Mouse (Mus musculus) kidney, embryonic 14.5 days (tissue): ENCODE measurements at regions not wholly inside any gene's neighbourhood (a gene's known extent, or its start where the extent isn't known, plus 50 kb on each side); places are given as distances from the start of the nearest gene placed in this dataset.

Experiments used
- ATAC-seq: fragments of 200-750 bp; cut with Nextera tagmentation; 2 replicates; pipeline ENCODE4 v1.8.0; 2017; ENCODE audit warnings: moderate number of reproducible peaks, mild to moderate bottlenecking, moderate TSS enrichment, moderate library complexity; ENCODE audit not compliant: low FRiP score, low TSS enrichment
- H3K27ac ChIP-seq: fragments of 300-500 bp; sonication (generic); 2 replicates; pipeline ENCODE4 v1.5.1; 2014; ENCODE audit warnings: low read depth, mild to moderate bottlenecking, low read length, moderate library complexity, mixed read lengths
- H3K27me3 ChIP-seq: fragments of 300-500 bp; sonication (generic); 2 replicates; pipeline ENCODE4 v1.6.1; 2014; ENCODE audit warnings: mild to moderate bottlenecking, low read length; ENCODE audit not compliant: control insufficient read depth, insufficient read depth
- H3K36me3 ChIP-seq: fragments of 300-500 bp; sonication (generic); 2 replicates; pipeline ENCODE4 v1.6.1; 2014; ENCODE audit warnings: low read length, mixed read lengths; ENCODE audit not compliant: control insufficient read depth, insufficient read depth
- H3K4me1 ChIP-seq: fragments of 300-500 bp; sonication (generic); 2 replicates; pipeline ENCODE4 v1.6.1; 2014; ENCODE audit warnings: low read length, mixed read lengths; ENCODE audit not compliant: control insufficient read depth, insufficient read depth
- H3K4me2 ChIP-seq: fragments of 300-500 bp; sonication (generic); replicated peaks from 2 replicates; pipeline ENCODE4 v1.6.1; 2014; ENCODE audit warnings: low read depth, mild to moderate bottlenecking, low read length
- H3K4me3 ChIP-seq: fragments of 300-500 bp; sonication (generic); 2 replicates; pipeline ENCODE4 v1.5.1; 2014; ENCODE audit warnings: mild to moderate bottlenecking, low read length
- H3K9ac ChIP-seq: fragments of 300-500 bp; sonication (generic); 2 replicates; pipeline ENCODE4 v1.6.1; 2014; ENCODE audit warnings: low read depth, mild to moderate bottlenecking, low read length, moderate library complexity
- H3K9me3 ChIP-seq: fragments of 300-500 bp; sonication (generic); 2 replicates; pipeline ENCODE4 v1.6.1; 2016; ENCODE audit warnings: low read length; ENCODE audit not compliant: control insufficient read depth
- WGBS: fragments of 180-500 bp; shearing (Covaris S2); extraction: QIAGEN DNeasy Blood & Tissue Kit; methylation state at CpG from one replicate; pipeline ENCODE4 v1.1.7; 2014; 5-methylcytosine and 5-hydroxymethylcytosine counted together

DNA sequence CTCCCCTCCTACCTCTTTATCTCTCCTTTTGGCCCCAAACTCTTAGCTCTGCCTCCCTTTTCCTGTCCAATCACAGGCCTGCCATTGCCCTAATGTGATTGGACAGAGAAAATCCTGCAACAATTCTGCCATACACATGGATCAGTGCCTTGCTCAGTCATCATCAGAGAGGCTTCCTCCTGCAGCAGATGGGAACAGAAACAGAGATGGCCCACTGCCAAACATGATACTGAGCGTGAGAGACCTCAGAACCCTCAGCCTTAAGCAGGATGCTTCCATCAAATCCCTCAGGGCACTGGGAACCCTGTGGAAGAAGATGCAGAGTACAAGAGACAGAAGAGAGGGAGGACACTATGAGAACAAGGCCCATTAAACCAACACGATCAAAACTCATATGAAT is 62.8 kb upstream of the Cacna2d3 start:
- H3K4me1 ChIP-seq, result no peaks in the 10 kb centered on the region
- 87% methylated on average over 2 of the region's 2 CpGs for WGBS
- H3K27me3 ChIP-seq, result no peaks in the 10 kb centered on the region
- H3K27ac ChIP-seq, result no peak overlapping the region
- no peak overlapping the region for H3K9ac ChIP-seq
- no peak overlapping the region for H3K4me2 ChIP-seq
- H3K9me3 ChIP-seq, result no peaks in the 10 kb centered on the region
- ATAC-seq, result no peak
- H3K36me3 ChIP-seq, result no peaks in the 10 kb centered on the region
- H3K4me3 ChIP-seq, result no peak overlapping the region

- no peak for ATAC-seq
These were observed 64.8 kb upstream of the Cacna2d3 start for GRCm38 (mm10) chr14:29786431-29786830.

GRCm38 (mm10) chr14:29787796-29788195 is 66.1 kb upstream of the Cacna2d3 start:
- H3K9ac ChIP-seq, result no peak overlapping the region
- H3K4me3 ChIP-seq, result no peak overlapping the region
- no peaks in the 10 kb centered on the region for H3K4me1 ChIP-seq
- H3K4me2 ChIP-seq, result no peak overlapping the region
- WGBS, result 90% methylated on average over 7 of the region's 7 CpGs
- no peaks in the 10 kb centered on the region for H3K36me3 ChIP-seq
- no peaks in the 10 kb centered on the region for H3K27me3 ChIP-seq
- ATAC-seq, result no peak
- no peak overlapping the region for H3K27ac ChIP-seq
- H3K9me3 ChIP-seq, result no peaks in the 10 kb centered on the region

More at GRCm38 (mm10) chr14:29786431-29786830, 64.8 kb upstream of the Cacna2d3 start:
- no peaks in the 10 kb centered on the region for H3K36me3 ChIP-seq
- H3K9me3 ChIP-seq, result no peaks in the 10 kb centered on the region
- H3K27ac ChIP-seq, result no peak overlapping the region
- no peaks in the 10 kb centered on the region for H3K4me1 ChIP-seq
- no peak overlapping the region for H3K9ac ChIP-seq
- no peak overlapping the region for H3K4me2 ChIP-seq
- no peak overlapping the region for H3K4me3 ChIP-seq
- WGBS, result 70% methylated on average over 3 of the region's 3 CpGs
- H3K27me3 ChIP-seq, result no peaks in the 10 kb centered on the region

DNA sequence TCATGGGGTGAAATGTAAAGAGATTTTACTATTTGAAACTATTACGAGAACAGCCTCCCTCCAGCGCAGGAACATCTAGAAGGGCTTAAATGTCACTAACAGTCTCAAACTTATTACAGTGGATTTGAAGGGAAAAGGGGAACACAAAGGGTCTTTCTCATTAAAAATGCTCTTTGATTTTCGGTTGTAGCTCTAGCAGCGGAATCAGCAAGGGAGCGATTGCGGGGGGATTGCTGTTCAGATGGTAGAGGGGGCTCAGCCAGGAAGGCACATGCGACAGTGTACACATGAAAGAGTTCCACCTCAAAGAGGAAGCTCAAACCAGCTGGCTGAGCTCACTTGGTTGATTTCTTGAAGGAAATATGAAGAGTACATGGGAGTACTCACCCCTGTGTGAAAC is 66.7 kb upstream of the Cacna2d3 start:
- Histone ChIP-seq H3K9me3 (no peaks in the 10 kb centered on the region), H3K36me3 (no peaks in the 10 kb centered on the region), H3K9ac (no peak overlapping the region), H3K4me1 (no peaks in the 10 kb centered on the region), H3K27ac (no peak overlapping the region), H3K4me3 (no peak overlapping the region), H3K4me2 (no peak overlapping the region), H3K27me3 (no peaks in the 10 kb centered on the region)
- ATAC-seq, result no peak
- WGBS, result 90% methylated on average over 7 of the region's 7 CpGs

- no peaks in the 10 kb centered on the region for H3K9me3 ChIP-seq
- no peaks in the 10 kb centered on the region for H3K27me3 ChIP-seq
- no peak overlapping the region for H3K27ac ChIP-seq
- H3K4me1 ChIP-seq, result no peaks in the 10 kb centered on the region
- H3K9ac ChIP-seq, result no peak overlapping the region
- no peak overlapping the region for H3K4me3 ChIP-seq
- H3K4me2 ChIP-seq, result no peak overlapping the region
- no peak for ATAC-seq
- WGBS, result 60% methylated on average over 2 of the region's 2 CpGs
- no peaks in the 10 kb centered on the region for H3K36me3 ChIP-seq
These were observed 73.7 kb upstream of the Cacna2d3 start for GRCm38 (mm10) chr14:29795325-29795724.

DNA sequence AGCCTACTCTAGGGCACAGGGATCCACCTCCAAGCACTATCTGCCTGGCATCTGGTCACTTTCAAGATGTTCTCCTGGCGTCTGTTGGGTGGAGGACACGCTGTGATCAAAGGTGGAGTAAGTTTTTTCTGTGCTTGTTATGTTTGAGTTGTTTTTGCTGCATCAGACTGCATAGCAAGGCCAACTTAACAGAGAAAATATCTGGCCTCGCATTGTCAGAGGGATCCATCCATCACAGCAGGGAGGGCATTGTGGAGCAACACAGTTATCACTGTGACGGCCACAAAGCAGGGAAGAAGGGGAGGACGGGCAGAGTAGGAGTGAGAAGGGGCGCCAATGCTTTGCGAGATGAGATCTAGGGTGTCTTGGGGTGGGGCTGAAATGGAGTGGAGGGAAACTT is 74.7 kb upstream of the Cacna2d3 start:
- Histone ChIP-seq H3K4me3 (no peak overlapping the region), H3K36me3 (no peaks in the 10 kb centered on the region), H3K9me3 (no peaks in the 10 kb centered on the region), H3K9ac (no peak overlapping the region), H3K27ac (no peak overlapping the region), H3K4me2 (no peak overlapping the region), H3K27me3 (no peaks in the 10 kb centered on the region), H3K4me1 (no peaks in the 10 kb centered on the region)
- ATAC-seq, result no peak
- 80% methylated on average over 7 of the region's 7 CpGs for WGBS

DNA sequence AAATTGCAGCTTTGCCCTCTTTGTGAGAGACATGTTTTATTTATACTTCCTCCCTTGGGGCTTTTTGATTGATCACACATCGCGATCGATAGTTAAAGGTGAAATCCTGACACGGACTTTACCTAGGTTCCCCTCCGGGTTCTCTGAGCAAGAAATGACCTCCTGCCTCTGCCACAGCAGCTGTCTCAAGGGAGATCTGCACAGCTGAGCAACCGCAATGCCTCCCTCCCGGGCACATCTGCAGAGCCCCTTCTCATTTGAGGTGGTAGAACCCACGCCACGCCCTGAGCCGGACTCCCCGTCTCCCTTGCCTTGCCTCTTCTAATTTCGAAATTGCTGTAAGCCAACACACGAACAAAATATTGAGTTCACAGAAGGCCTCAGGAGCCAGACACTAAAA is 78.2 kb upstream of the Cacna2d3 start:
- H3K4me1 ChIP-seq, result no peaks in the 10 kb centered on the region
- H3K27me3 ChIP-seq, result no peaks in the 10 kb centered on the region
- no peak overlapping the region for H3K9ac ChIP-seq
- no peak overlapping the region for H3K4me3 ChIP-seq
- no peak overlapping the region for H3K27ac ChIP-seq
- ATAC-seq, result no peak
- H3K9me3 ChIP-seq, result no peaks in the 10 kb centered on the region
- H3K4me2 ChIP-seq, result no peak overlapping the region
- H3K36me3 ChIP-seq, result no peaks in the 10 kb centered on the region
- WGBS, result 75% methylated on average over 13 of the region's 13 CpGs

GRCm38 (mm10) chr14:29805234-29805633 is 83.6 kb upstream of the Cacna2d3 start:
- 89% methylated on average over 6 of the region's 6 CpGs for WGBS

DNA sequence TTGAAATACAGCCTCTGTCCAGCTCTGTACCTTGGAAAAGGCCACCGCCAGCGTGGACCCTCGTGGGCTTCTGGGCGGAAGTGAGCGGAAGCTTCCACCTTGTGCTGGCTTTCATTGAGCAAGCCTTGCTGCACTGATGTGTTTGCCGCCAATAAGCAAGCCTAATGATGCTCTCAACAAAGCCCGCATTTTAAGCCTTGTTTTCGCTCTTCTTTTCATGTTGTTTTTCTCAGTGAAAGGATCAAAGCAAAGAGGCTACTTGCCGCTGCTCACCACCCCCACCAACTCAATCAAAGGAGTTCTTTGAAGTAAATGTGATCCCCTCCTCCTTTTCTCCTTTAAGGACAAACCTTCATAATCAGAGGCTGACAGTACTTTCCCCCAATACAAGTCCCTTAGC is 86.2 kb upstream of the Cacna2d3 start:
- Histone ChIP-seq H3K9ac (no peak overlapping the region), H3K4me2 (no peak overlapping the region), H3K36me3 (no peaks in the 10 kb centered on the region), H3K27me3 (no peaks in the 10 kb centered on the region), H3K4me1 (0 out of 2 replicates have a peak, but pooled peaks cover 4% of the 10 kb centered on the region), H3K27ac (no peak overlapping the region), H3K4me3 (no peak overlapping the region), H3K9me3 (no peaks in the 10 kb centered on the region)
- ATAC-seq, result no peak
- 49% methylated on average over 9 of the region's 9 CpGs for WGBS

More at GRCm38 (mm10) chr14:29805234-29805633, 83.6 kb upstream of the Cacna2d3 start:
- no peaks in the 10 kb centered on the region for H3K36me3 ChIP-seq
- ATAC-seq, result no peak
- H3K27me3 ChIP-seq, result no peaks in the 10 kb centered on the region
- H3K4me3 ChIP-seq, result no peak overlapping the region
- H3K4me2 ChIP-seq, result no peak overlapping the region
- no peak overlapping the region for H3K9ac ChIP-seq
- no peak overlapping the region for H3K27ac ChIP-seq
- H3K4me1 ChIP-seq, result no peaks in the 10 kb centered on the region
- no peaks in the 10 kb centered on the region for H3K9me3 ChIP-seq

- no peak for ATAC-seq
- 54% methylated on average over 4 of the region's 4 CpGs for WGBS
- Histone ChIP-seq H3K27ac (no peak overlapping the region), H3K9ac (no peak overlapping the region), H3K9me3 (no peaks in the 10 kb centered on the region), H3K36me3 (no peaks in the 10 kb centered on the region), H3K4me1 (0 out of 2 replicates have a peak, but pooled peaks cover 4% of the 10 kb centered on the region), H3K27me3 (no peaks in the 10 kb centered on the region), H3K4me2 (no peak overlapping the region), H3K4me3 (no peak overlapping the region)
These were observed 93.0 kb upstream of the Cacna2d3 start for GRCm38 (mm10) chr14:29814626-29815025.
